Mouse (Mus musculus) olfactory bulb, adult 2 months (tissue): ENCODE data around the gene Cntn4. TPM values are rescaled to one million over a fixed set of nuclear protein-coding genes. Genes with fewer than 3 reads are reported as not detected.

Experiments used
- H3K27ac ChIP-seq: fragments of 200-500 bp; 2 replicates; pipeline ENCODE4 v1.5.1; 2012; ENCODE audit warnings: low read depth, low read length; ENCODE audit not compliant: insufficient read depth
- H3K4me1 ChIP-seq: fragments of 200-500 bp; 2 replicates; pipeline ENCODE4 v1.6.1; 2012; ENCODE audit warnings: low read length; ENCODE audit not compliant: control insufficient read depth, insufficient read depth
- H3K4me3 ChIP-seq: fragments of 200-500 bp; 2 replicates; pipeline ENCODE4 v1.5.1; 2012; ENCODE audit warnings: mild to moderate bottlenecking, low read depth, low read length, moderate library complexity; ENCODE audit not compliant: insufficient read depth
- CTCF ChIP-seq: fragments of 200-500 bp; IDR thresholded peaks from 2 replicates; pipeline ENCODE4 v1.5.1; 2012; ENCODE audit warnings: low read depth, mild to moderate bottlenecking, low read length, moderate library complexity; ENCODE audit not compliant: insufficient read depth
- POLR2A ChIP-seq: fragments of 200-500 bp; IDR thresholded peaks from 2 replicates; pipeline ENCODE4 v1.6.1; 2012; ENCODE audit warnings: mild to moderate bottlenecking, low read depth, low read length, moderate library complexity; ENCODE audit not compliant: insufficient read depth
- WGBS: fragments of 180-500 bp; shearing (Covaris S2); methylation state at CpG from one replicate; pipeline ENCODE4 v1.1.7; 2018; 5-methylcytosine and 5-hydroxymethylcytosine counted together
- polyA plus RNA-seq: library from polyadenylated mRNA; stranded (reverse); fragments of >200 nt; gene quantifications from 2 replicates; pipeline ENCODE4 v1.2.4, GENCODE M21; 2012; ENCODE audit warnings: low replicate concordance; ENCODE audit not compliant: missing spikeins, insufficient read depth, insufficient read length

Cntn4 gene
- polyA plus RNA-seq, 1 experiment: not detected

DNA sequence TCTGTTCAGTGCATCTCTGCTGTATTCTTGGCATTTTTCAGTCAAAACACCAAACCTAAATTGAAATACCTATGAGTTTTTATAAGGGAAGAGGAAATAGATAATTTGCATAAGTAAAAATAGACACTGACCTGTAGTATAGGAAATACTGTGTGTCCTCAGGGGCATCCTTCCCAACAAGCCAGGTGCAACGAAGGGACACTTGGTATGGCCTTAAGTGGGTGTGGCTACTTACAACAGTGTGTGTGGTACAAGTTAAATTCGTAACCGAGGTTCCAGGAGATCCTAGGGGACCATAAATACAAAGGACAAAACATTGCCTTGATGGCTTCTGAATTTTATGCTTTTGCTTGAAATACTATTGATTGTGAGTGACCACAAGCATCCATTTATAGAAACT, 1060.8 kb downstream of the Cntn4 start:
- Histone ChIP-seq H3K27ac (no peak overlapping the region), H3K4me1 (no peaks in the 10 kb centered on the region), H3K4me3 (no peak overlapping the region)
- WGBS: 73% methylated on average over 3 of the region's 3 CpGs
- TF ChIP-seq POLR2A (no peak), CTCF (no peak)

GRCm38 (mm10) chr6:106740244-106740825, 1062.9 kb downstream of the Cntn4 start:
- TF ChIP-seq CTCF (no peak), POLR2A (no peak)
- no peak overlapping the region for H3K27ac ChIP-seq
- H3K4me1 ChIP-seq: no peaks in the 10 kb centered on the region
- H3K4me3 ChIP-seq: no peak overlapping the region
- WGBS: 98% methylated on average over 1 of the region's 1 CpGs

DNA sequence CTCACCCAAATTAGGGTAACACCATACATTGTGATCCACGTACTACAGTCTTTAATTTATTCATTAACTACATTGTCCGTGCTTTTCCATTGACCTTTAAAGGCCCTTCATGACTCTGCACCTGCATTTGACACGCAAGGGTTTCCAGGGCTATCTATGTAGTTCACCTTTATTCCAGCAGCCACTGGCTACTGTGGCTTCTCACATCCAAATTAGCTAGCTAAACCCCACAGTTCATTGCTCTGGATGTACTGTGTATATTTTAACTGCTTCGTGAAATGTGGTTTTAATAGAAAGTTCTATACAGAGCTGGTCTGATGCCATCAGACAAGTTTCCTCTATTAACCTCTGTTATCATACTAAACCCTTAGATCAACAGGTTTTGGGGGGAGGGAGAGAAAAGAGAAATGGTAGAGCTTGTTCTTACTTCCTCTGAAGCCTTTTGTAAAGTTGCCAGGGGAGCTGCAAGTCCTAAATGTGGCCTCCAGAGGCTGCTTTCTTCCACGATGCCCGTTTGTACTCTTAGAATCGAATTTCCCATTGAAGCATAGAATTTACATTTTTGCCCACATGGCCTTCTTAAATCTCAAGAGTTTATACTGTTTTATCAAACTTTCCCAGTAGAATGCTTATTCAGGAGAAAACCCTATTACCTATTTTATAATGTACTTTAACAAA, 1066.2 kb downstream of the Cntn4 start:
- H3K27ac ChIP-seq: no peak overlapping the region
- H3K4me3 ChIP-seq: no peak overlapping the region
- WGBS: 51% methylated on average over 7 of the region's 7 CpGs
- H3K4me1 ChIP-seq: no peaks in the 10 kb centered on the region
- TF ChIP-seq CTCF (no peak), POLR2A (no peak)

- 74% methylated on average over 7 of the region's 7 CpGs for WGBS
These were observed 1068.4 kb downstream of the Cntn4 start for GRCm38 (mm10) chr6:106745673-106746394.

GRCm38 (mm10) chr6:106747251-106747650, 1069.8 kb downstream of the Cntn4 start:
- Histone ChIP-seq H3K4me3 (no peak overlapping the region), H3K4me1 (no peaks in the 10 kb centered on the region), H3K27ac (no peak overlapping the region)
- 95% methylated on average over 5 of the region's 5 CpGs for WGBS
- TF ChIP-seq POLR2A (no peak), CTCF (no peak)

More at GRCm38 (mm10) chr6:106745673-106746394, 1068.4 kb downstream of the Cntn4 start:
- no peak overlapping the region for H3K27ac ChIP-seq
- TF ChIP-seq CTCF: no peak
- no peak for TF ChIP-seq POLR2A
- H3K4me3 ChIP-seq: no peak overlapping the region
- H3K4me1 ChIP-seq: no peaks in the 10 kb centered on the region

DNA sequence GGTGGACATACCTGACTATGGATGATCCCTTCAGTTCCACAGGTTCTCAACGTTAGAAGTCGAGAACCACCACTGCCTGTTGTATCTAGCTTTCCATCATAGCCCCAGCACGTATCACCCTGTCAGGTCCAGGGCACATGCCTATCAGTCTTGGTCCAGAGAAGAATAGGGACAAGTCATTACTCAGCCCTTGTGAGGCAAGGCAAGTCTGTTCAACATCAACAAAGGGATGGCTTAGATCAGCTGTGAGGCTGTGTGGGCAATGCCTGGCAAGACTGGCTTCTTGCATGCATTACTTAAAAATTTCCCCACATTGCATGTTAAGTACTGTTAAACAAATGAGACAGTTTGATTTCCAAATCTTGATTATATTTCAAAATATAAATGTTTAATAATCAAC, 1070.3 kb downstream of the Cntn4 start:
- Histone ChIP-seq H3K4me1 (no peaks in the 10 kb centered on the region), H3K27ac (no peak overlapping the region), H3K4me3 (no peak overlapping the region)
- no peak for TF ChIP-seq CTCF
- no peak for TF ChIP-seq POLR2A
- WGBS: 86% methylated on average over 3 of the region's 3 CpGs
